Mouse (Mus musculus) cerebellum, postnatal 10 days (tissue): Measurements from ENCODE around the gene Parvb.

Experiments
- DNase-seq, 2 experiments: peaks; one replicate each; pipeline ENCODE4 v3.0.0; 2021; ENCODE audit warnings: mixed read lengths in 2 of 2

The Parvb gene

GRCm38 (mm10) chr15:84231721-84232561 lies at the start of gene Parvb:
Parvb (plus strand) TSS chr15:84232043.
- peak; percentile 63 to 71 for DNase-seq

DNA sequence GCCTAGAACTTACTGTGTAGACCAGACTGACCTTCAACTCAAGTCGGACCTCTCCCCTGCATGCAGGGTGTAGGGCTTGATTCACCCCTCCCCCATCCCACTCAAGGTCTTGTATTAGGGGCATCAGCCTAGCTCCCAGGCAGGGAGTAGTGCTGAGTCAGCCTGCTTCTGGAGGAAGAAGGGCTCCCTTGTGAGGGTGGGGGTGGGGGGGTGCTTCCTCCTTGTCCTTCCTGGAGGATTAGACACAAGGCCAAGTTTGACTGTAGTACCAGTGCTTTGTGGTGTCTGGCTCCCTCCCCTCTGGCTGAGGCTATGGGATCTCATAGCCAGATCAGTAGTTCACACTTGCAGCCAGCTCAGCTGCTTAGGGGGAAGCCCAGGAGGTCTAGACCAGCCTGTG lies 47.9 kb upstream of the Parvb start:
- DNase-seq: peak in 1 of 2 experiments; percentile 25

DNA sequence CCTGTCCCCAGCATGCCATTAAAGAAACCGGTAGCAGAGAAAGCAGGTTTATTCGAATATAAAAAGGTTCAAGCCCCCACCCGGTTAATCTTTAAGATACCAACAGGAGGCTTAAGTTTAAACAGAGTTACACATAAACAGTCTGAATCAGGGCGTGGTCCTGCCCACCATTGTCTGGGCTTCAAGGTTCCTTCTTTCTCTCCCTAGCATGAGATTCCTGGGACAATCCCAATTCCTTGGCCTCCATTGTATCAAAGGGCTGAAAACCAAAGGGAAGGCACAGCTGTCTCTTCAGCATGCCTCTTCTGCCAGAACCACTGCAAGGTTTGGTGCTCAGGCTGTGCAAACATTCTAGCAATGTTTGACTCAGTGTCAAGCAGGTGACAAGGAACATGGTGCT lies 45.6 kb upstream of the Parvb start:
- no peak for DNase-seq

GRCm38 (mm10) chr15:84188887-84189530 lies 42.8 kb upstream of the Parvb start:
- no peak for DNase-seq

DNA sequence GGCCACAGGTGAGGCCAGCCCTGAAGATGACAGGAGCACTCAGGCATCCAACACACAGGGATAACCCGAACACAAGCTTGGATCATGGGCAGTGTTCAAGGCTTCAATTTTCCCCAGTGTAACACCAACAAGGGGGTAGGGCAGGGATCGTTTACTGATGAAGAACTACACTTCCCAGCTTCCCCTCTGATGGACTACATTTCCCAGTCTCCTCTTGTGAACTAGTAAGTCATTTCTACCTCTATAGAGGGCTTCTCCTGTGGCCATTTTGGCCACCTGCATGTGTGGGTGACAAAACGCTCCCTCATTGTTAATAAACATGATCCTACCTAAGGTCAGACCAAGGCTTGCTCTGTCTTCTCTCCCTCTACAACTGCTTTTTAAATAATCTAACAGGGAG lies 42.0 kb upstream of the Parvb start:
- no peak for DNase-seq

GRCm38 (mm10) chr15:84191724-84192057 lies 40.2 kb upstream of the Parvb start:
- DNase-seq: no peak

GRCm38 (mm10) chr15:84192058-84192791 lies 39.6 kb upstream of the Parvb start, which contains the start of gene Samm50:
Samm50 (plus strand) TSS chr15:84192241.
- DNase-seq: peak; percentile 93 to 95

GRCm38 (mm10) chr15:84196486-84197165 lies 35.2 kb upstream of the Parvb start:
- DNase-seq: no peak

- no peak for DNase-seq
Observed at GRCm38 (mm10) chr15:84207327-84207726, 24.5 kb upstream of the Parvb start.

GRCm38 (mm10) chr15:84209517-84210412 lies 22.1 kb upstream of the Parvb start:
- DNase-seq: no peak

DNA sequence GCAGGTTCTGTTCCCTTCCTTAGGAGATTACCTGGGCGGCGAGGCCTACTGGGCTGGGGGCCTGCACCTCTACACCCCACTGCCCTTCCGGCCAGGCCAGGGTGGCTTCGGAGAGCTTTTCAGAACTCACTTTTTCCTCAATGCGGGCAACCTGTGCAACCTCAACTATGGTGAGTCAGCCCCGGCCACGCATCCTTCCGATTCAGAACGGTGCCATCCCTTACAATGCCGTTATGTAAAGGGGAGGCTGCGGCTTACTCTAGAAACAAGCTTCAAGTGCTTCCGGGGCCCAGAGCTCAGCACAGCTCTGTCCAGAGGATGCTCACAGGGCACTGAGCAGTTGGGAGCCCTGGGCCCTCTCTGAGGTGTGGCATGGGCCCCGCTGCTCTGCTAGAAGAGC lies 21.4 kb upstream of the Parvb start:
- no peak for DNase-seq

DNA sequence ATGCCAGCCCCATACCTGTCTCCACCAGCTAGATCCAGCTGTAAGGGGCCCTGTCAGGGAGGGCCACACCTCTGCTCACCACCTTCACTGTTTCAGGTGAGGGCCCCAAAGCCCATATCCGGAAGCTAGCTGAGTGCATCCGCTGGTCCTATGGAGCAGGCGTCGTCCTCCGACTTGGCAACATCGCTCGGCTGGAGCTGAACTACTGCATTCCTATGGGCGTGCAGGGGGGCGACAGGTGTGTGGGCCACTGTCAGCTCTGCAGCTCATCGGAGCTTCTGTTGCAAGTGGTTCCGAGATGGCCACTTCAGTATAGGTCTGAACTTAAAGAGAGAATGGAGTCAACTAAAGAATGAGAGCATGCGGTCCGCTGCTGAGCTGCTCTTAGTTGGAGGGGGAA lies 20.9 kb upstream of the Parvb start:
- no peak for DNase-seq

- DNase-seq: no peak
Observed at GRCm38 (mm10) chr15:84211564-84211963, 20.3 kb upstream of the Parvb start.

DNA sequence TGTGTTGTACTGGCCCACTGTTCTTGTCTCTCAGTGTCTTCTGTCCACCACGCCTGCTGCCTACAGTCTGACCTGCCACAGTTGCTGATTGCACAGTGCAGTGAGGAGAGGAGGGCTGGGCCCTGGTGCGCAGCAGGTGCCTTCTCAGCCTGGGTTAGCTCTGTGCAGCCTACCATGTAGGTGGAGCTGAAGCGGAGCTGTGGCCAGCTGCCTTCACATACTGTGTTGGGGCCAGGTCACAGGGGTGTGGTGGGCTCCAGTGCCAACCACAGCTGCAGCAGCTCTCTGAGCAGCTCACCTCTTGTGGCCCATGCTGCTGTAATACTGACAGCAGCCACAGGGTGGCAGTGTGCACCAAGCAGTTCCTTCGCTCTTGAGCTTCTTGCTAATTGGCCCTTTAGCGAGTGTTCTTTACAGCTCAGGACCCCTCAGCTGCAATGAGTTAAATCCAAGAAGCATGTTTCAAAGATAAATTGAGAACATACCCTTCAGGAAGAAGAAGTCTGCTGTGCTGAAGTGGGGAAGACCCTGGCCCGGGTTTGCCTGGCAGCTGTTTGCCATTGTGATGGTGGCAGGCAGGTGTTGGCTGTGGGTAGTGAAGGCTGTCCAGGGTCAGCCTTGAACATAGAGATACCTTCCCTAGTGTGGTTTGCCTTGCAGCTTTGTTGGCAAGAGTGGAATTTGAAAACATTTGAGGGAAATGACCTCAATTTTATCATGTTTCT lies 19.6 kb upstream of the Parvb start:
- peak; percentile 94 to 96 for DNase-seq

- DNase-seq: peak; percentile 32 to 45
Observed at GRCm38 (mm10) chr15:84212756-84213105, 19.1 kb upstream of the Parvb start.

- DNase-seq: no peak
Observed at GRCm38 (mm10) chr15:84213162-84213739, 18.6 kb upstream of the Parvb start.

- no peak for DNase-seq
Observed at GRCm38 (mm10) chr15:84214476-84214875, 17.4 kb upstream of the Parvb start.

DNA sequence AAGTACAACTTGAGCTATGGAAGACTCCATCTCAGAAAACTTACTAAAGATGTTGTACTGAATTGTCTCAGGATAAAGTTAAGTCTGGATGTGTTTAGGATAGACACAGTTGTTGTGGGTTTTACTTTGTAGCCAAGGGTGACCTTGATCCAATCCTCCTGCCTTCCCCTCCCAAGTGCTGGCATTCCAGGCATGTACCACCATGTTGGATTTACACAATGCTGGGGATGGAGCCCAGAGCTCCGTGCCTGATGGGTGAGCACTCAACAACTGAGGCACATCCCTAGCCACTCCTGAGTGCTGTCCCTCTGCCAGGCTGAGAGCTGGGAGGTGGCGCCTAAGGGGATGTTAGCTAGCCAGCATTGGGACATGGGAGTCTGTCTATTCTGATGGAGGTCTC lies 16.6 kb upstream of the Parvb start:
- DNase-seq: no peak

DNA sequence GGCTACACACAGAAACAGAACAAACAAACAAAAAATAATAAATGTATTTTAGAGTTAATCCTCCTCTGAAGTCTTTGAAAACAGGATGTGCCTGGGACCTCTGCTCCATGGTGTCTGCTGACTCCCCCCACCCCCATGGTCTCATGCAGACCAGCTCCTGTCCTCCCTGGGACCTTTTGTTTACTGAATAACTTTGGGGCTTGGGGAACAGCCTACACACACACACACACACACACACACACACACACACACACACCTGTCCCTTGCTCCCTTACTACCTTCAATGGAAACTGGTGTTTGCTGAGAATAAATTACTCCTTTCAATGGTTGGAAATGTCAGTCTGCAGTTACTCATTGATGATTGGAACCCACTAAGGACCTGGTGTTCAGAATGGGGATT lies 15.8 kb upstream of the Parvb start:
- DNase-seq: no peak

DNA sequence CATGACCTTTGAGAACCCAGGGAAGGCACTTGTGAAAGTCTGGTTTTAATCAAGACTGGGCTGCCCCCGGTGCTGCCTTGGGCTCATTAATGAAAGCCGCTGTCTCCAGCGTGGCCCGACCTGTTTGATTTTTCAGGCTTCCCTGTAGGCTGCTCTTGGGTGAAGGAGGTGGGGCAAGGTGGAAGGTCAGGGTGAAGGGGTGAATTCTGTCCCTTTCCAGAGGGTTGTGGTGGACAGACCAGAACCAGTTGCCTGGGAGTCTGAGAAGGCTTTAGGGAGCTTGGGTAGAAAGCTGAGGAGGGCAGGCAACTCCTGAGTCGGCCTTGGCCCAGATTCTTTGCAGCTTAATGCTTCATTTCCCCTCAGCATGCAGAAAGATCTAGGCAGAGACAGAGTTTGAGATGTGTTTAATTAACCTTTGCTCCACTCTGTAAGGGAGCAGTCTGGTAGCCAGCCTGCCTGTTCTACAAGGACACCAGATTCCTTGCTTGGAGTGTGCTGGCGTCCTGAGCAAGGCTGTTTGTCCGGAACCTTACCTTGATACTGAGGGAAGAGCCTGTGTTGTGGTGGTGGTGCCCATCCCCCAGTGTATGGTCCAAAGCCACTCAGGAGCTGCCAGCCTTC lies 15.3 kb upstream of the Parvb start:
- peak; percentile 53 to 63 for DNase-seq
